Mouse (Mus musculus) heart, embryonic 13.5 days (tissue): Measurements from ENCODE around the gene Cdca7l. TPM values are rescaled to one million over a fixed set of nuclear protein-coding genes. Genes with fewer than 3 reads are reported as not detected.

ENCODE experiments used
- ATAC-seq: fragments of 200-750 bp; cut with Nextera tagmentation; 2 replicates; pipeline ENCODE4 v1.8.0; 2017; ENCODE audit warnings: moderate TSS enrichment; ENCODE audit not compliant: insufficient number of reproducible peaks, low FRiP score, low TSS enrichment; ENCODE audit errors: extremely low read depth
- H3K27ac ChIP-seq: fragments of 300-500 bp; sonication (generic); replicated peaks from 2 replicates; pipeline ENCODE4 v1.5.1; 2015; ENCODE audit warnings: moderate library complexity, mild to moderate bottlenecking, inconsistent platforms
- H3K27me3 ChIP-seq: fragments of 300-500 bp; sonication (generic); replicated peaks from 2 replicates; pipeline ENCODE4 v1.6.1; 2015; ENCODE audit warnings: mild to moderate bottlenecking, inconsistent platforms
- H3K36me3 ChIP-seq: fragments of 300-500 bp; sonication (generic); 2 replicates; pipeline ENCODE4 v1.6.1; 2015; ENCODE audit warnings: mild to moderate bottlenecking, inconsistent platforms
- H3K4me1 ChIP-seq: fragments of 300-500 bp; sonication (generic); 2 replicates; pipeline ENCODE4 v1.6.1; 2015; ENCODE audit warnings: inconsistent platforms
- H3K4me2 ChIP-seq: fragments of 300-500 bp; sonication (generic); 2 replicates; pipeline ENCODE4 v1.6.1; 2015; ENCODE audit warnings: inconsistent platforms, mild to moderate bottlenecking, moderate library complexity
- H3K4me3 ChIP-seq: fragments of 300-500 bp; sonication (generic); 2 replicates; pipeline ENCODE4 v1.5.1; 2015; ENCODE audit warnings: moderate library complexity, mild to moderate bottlenecking, inconsistent platforms
- H3K9ac ChIP-seq: fragments of 300-500 bp; sonication (generic); 2 replicates; pipeline ENCODE4 v1.6.1; 2015; ENCODE audit warnings: inconsistent platforms, mild to moderate bottlenecking, moderate library complexity
- H3K9me3 ChIP-seq: fragments of 300-500 bp; sonication (generic); 2 replicates; pipeline ENCODE4 v1.6.1; 2016; ENCODE audit warnings: inconsistent platforms
- WGBS: fragments of 180-500 bp; shearing (Covaris S2); methylation state at CpG from one replicate; pipeline ENCODE4 v1.1.7; 2015; ENCODE audit warnings: mixed read lengths; 5-methylcytosine and 5-hydroxymethylcytosine counted together
- polyA plus RNA-seq: library from polyadenylated mRNA; unstranded; fragments of >200 nt; fragmentation: Nextera tagmentation; extraction: Ambion mirVana; gene quantifications from 2 replicates; pipeline ENCODE4 v1.2.1, GENCODE M21; 2015

Gene Cdca7l
- polyA plus RNA-seq, 1 experiment from 2014 or later = 15.4 TPM

- Histone ChIP-seq H3K9me3 (no peaks in the 10 kb centered on the region), H3K4me3 (no peak overlapping the region), H3K9ac (no peak overlapping the region), H3K27ac (no peak overlapping the region), H3K4me2 (peak overlapping the region; percentile 11; the same call in 1 of the 2 replicates), H3K36me3 (no peaks in the 10 kb centered on the region), H3K4me1 (no peaks in the 10 kb centered on the region; the same call in none of the 2 replicates), H3K27me3 (peaks cover 19% of the 10 kb centered on the region)
- ATAC-seq = no peak
- WGBS = 56% methylated on average over 10 of the region's 10 CpGs
These were observed 5.4 kb downstream of the Cdca7l start for GRCm38 (mm10) chr12:117809327-117810017.

- Histone ChIP-seq H3K4me3 (no peak overlapping the region), H3K27ac (no peak overlapping the region), H3K9me3 (no peaks in the 10 kb centered on the region), H3K9ac (no peak overlapping the region), H3K4me1 (no peaks in the 10 kb centered on the region; the same call in none of the 2 replicates), H3K27me3 (peaks cover 19% of the 10 kb centered on the region), H3K4me2 (peak overlapping the region; percentile 11; the same call in 1 of the 2 replicates), H3K36me3 (no peaks in the 10 kb centered on the region)
- ATAC-seq = no peak
- WGBS = 52% methylated on average over 11 of the region's 11 CpGs
These were observed 6.0 kb downstream of the Cdca7l start for GRCm38 (mm10) chr12:117810074-117810473.

GRCm38 (mm10) chr12:117820138-117820858, 16.2 kb downstream of the Cdca7l start:
- no peaks in the 10 kb centered on the region for H3K36me3 ChIP-seq
- no peak overlapping the region for H3K4me2 ChIP-seq
- no peak overlapping the region for H3K27ac ChIP-seq
- no peaks in the 10 kb centered on the region for H3K9me3 ChIP-seq
- H3K9ac ChIP-seq = no peak overlapping the region
- 0 out of 2 replicates have a peak, but pooled peaks cover 8% of the 10 kb centered on the region for H3K27me3 ChIP-seq
- no peak; the same call in 1 of the 2 replicates for ATAC-seq
- WGBS = 47% methylated on average over 4 of the region's 4 CpGs
- H3K4me3 ChIP-seq = no peak overlapping the region
- no peaks in the 10 kb centered on the region for H3K4me1 ChIP-seq

GRCm38 (mm10) chr12:117820859-117821221, 16.8 kb downstream of the Cdca7l start:
- Histone ChIP-seq H3K9me3 (no peaks in the 10 kb centered on the region), H3K36me3 (no peaks in the 10 kb centered on the region), H3K4me2 (no peak overlapping the region), H3K27me3 (0 out of 2 replicates have a peak, but pooled peaks cover 8% of the 10 kb centered on the region), H3K4me3 (no peak overlapping the region), H3K9ac (no peak overlapping the region), H3K27ac (no peak overlapping the region), H3K4me1 (no peaks in the 10 kb centered on the region)
- no peak for ATAC-seq

GRCm38 (mm10) chr12:117821394-117821793, 17.3 kb downstream of the Cdca7l start:
- 53% methylated on average over 1 of the region's 1 CpGs for WGBS
- Histone ChIP-seq H3K27me3 (0 out of 2 replicates have a peak, but pooled peaks cover 8% of the 10 kb centered on the region), H3K27ac (no peak overlapping the region), H3K36me3 (no peaks in the 10 kb centered on the region), H3K4me1 (no peaks in the 10 kb centered on the region), H3K4me2 (no peak overlapping the region), H3K4me3 (no peak overlapping the region), H3K9me3 (no peaks in the 10 kb centered on the region), H3K9ac (no peak overlapping the region)
- no peak for ATAC-seq

GRCm38 (mm10) chr12:117828350-117828749, 24.3 kb downstream of the Cdca7l start:
- Histone ChIP-seq H3K4me1 (no peaks in the 10 kb centered on the region), H3K27me3 (no peaks in the 10 kb centered on the region), H3K9me3 (no peaks in the 10 kb centered on the region), H3K4me3 (no peak overlapping the region), H3K9ac (no peak overlapping the region), H3K36me3 (no peaks in the 10 kb centered on the region), H3K27ac (no peak overlapping the region), H3K4me2 (no peak overlapping the region)
- no peak for ATAC-seq
- WGBS = 65% methylated on average over 3 of the region's 3 CpGs

- Histone ChIP-seq H3K4me3 (no peak overlapping the region), H3K36me3 (no peaks in the 10 kb centered on the region), H3K9me3 (no peaks in the 10 kb centered on the region), H3K9ac (no peak overlapping the region), H3K27ac (no peak overlapping the region), H3K4me2 (no peak overlapping the region), H3K4me1 (no peaks in the 10 kb centered on the region), H3K27me3 (no peaks in the 10 kb centered on the region)
- no peak for ATAC-seq
- 60% methylated on average over 8 of the region's 8 CpGs for WGBS
These were observed 27.4 kb downstream of the Cdca7l start for GRCm38 (mm10) chr12:117831351-117831961.

GRCm38 (mm10) chr12:117832190-117832589, 28.1 kb downstream of the Cdca7l start:
- Histone ChIP-seq H3K4me3 (no peak overlapping the region), H3K9me3 (no peaks in the 10 kb centered on the region), H3K4me1 (no peaks in the 10 kb centered on the region), H3K27me3 (no peaks in the 10 kb centered on the region), H3K27ac (no peak overlapping the region), H3K36me3 (no peaks in the 10 kb centered on the region), H3K4me2 (no peak overlapping the region), H3K9ac (no peak overlapping the region)
- no peak for ATAC-seq
- WGBS = 25% methylated on average over 5 of the region's 5 CpGs

GRCm38 (mm10) chr12:117834652-117835051, 30.6 kb downstream of the Cdca7l start:
- Histone ChIP-seq H3K36me3 (no peaks in the 10 kb centered on the region), H3K27ac (no peak overlapping the region), H3K4me2 (no peak overlapping the region), H3K4me1 (no peaks in the 10 kb centered on the region), H3K27me3 (no peaks in the 10 kb centered on the region; the same call in 1 of the 2 replicates), H3K9ac (no peak overlapping the region), H3K4me3 (no peak overlapping the region), H3K9me3 (no peaks in the 10 kb centered on the region)
- 71% methylated on average over 2 of the region's 2 CpGs for WGBS
- ATAC-seq = no peak

GRCm38 (mm10) chr12:117835371-117835770, 31.3 kb downstream of the Cdca7l start:
- Histone ChIP-seq H3K4me2 (no peak overlapping the region), H3K36me3 (no peaks in the 10 kb centered on the region), H3K9ac (no peak overlapping the region), H3K9me3 (no peaks in the 10 kb centered on the region), H3K4me1 (no peaks in the 10 kb centered on the region), H3K27ac (no peak overlapping the region), H3K4me3 (no peak overlapping the region), H3K27me3 (no peaks in the 10 kb centered on the region; the same call in 1 of the 2 replicates)
- no peak for ATAC-seq
- 30% methylated on average over 10 of the region's 10 CpGs for WGBS

GRCm38 (mm10) chr12:117837376-117837775, 33.3 kb downstream of the Cdca7l start:
- H3K27ac ChIP-seq = no peak overlapping the region
- H3K4me3 ChIP-seq = no peak overlapping the region
- H3K9ac ChIP-seq = no peak overlapping the region
- no peak for ATAC-seq
- no peaks in the 10 kb centered on the region; the same call in 1 of the 2 replicates for H3K27me3 ChIP-seq
- H3K9me3 ChIP-seq = no peaks in the 10 kb centered on the region
- no peak overlapping the region for H3K4me2 ChIP-seq
- WGBS = 80% methylated on average over 4 of the region's 4 CpGs
- no peaks in the 10 kb centered on the region for H3K4me1 ChIP-seq
- no peaks in the 10 kb centered on the region for H3K36me3 ChIP-seq
